Mouse (Mus musculus): ENCODE measurements around the gene Fgfr4. TPM values are rescaled to one million over a fixed set of nuclear protein-coding genes. Genes with fewer than 3 reads are reported as not detected.
A peak's percentile ranks its signal among the peaks of the same experiment; 100 is the strongest.

Fgfr4 gene
- polyA plus RNA-seq, 1 experiment: 0.16 TPM

GRCm38 (mm10) chr13:55124903-55125302 is 27.5 kb upstream of the Fgfr4 start:
- TF ChIP-seq POLR2A (IDR thresholded peaks at IDR 0.05; ENCODE audit: borderline replicate concordance, insufficient read depth, low read length) (no peak), CTCF (IDR thresholded peaks at IDR 0.05; ENCODE audit: borderline replicate concordance, insufficient read depth, low read depth, low read length) (no peak)
- Histone ChIP-seq H3K27me3 (ENCODE audit: control insufficient read depth, insufficient read depth, low read length) (no peaks in the 10 kb centered on the region), H3K27ac (ENCODE audit: insufficient read depth, low read length) (no peak overlapping the region), H3K4me1 (ENCODE audit: control insufficient read depth, insufficient read depth, low read length) (no peaks in the 10 kb centered on the region), H3K4me3 (replicated peaks; ENCODE audit: insufficient read depth, low read depth, low read length) (no peak overlapping the region)
- DNase-seq: no peak
- WGBS: 89% methylated on average over 6 of the region's 6 CpGs

GRCm38 (mm10) chr13:55133448-55133847 is 19.0 kb upstream of the Fgfr4 start, which contains the start of gene Gm17617:
Gene Gm17617, minus strand, starts transcription at chr13:55133548.
- TF ChIP-seq POLR2A (IDR thresholded peaks at IDR 0.05; ENCODE audit: borderline replicate concordance, insufficient read depth, low read length) (no peak), CTCF (IDR thresholded peaks at IDR 0.05; ENCODE audit: borderline replicate concordance, insufficient read depth, low read depth, low read length) (no peak)
- Histone ChIP-seq H3K27me3 (ENCODE audit: control insufficient read depth, insufficient read depth, low read length) (no peaks in the 10 kb centered on the region), H3K27ac (ENCODE audit: insufficient read depth, low read length) (no peak within 1 kb of the TSS), H3K4me1 (ENCODE audit: control insufficient read depth, insufficient read depth, low read length) (no peaks in the 10 kb centered on the region; the same call in 1 of the 2 replicates), H3K4me3 (replicated peaks; ENCODE audit: insufficient read depth, low read depth, low read length) (no peak within 1 kb of the TSS)
- no peak for DNase-seq
- WGBS: 99% methylated on average over 2 of the region's 2 CpGs

GRCm38 (mm10) chr13:55135382-55135781 is 17.1 kb upstream of the Fgfr4 start:
- Histone ChIP-seq H3K27me3 (ENCODE audit: control insufficient read depth, insufficient read depth, low read length) (no peaks in the 10 kb centered on the region), H3K4me1 (ENCODE audit: control insufficient read depth, insufficient read depth, low read length) (no peaks in the 10 kb centered on the region; the same call in 1 of the 2 replicates), H3K27ac (ENCODE audit: insufficient read depth, low read length) (no peak overlapping the region), H3K4me3 (replicated peaks; ENCODE audit: insufficient read depth, low read depth, low read length) (no peak overlapping the region)
- TF ChIP-seq POLR2A (IDR thresholded peaks at IDR 0.05; ENCODE audit: borderline replicate concordance, insufficient read depth, low read length): no peak
- TF ChIP-seq CTCF (IDR thresholded peaks at IDR 0.05; ENCODE audit: borderline replicate concordance, insufficient read depth, low read depth, low read length): peak; percentile 55; the same call in 1 of the 2 replicates
- WGBS: 6% methylated on average over 5 of the region's 5 CpGs
- peak; percentile 16 to 20 for DNase-seq

- Histone ChIP-seq H3K27ac (ENCODE audit: insufficient read depth, low read length) (no peak overlapping the region), H3K4me1 (ENCODE audit: control insufficient read depth, insufficient read depth, low read length) (no peaks in the 10 kb centered on the region), H3K4me3 (replicated peaks; ENCODE audit: insufficient read depth, low read depth, low read length) (no peak overlapping the region), H3K27me3 (ENCODE audit: control insufficient read depth, insufficient read depth, low read length) (no peaks in the 10 kb centered on the region)
- 73% methylated on average over 2 of the region's 2 CpGs for WGBS
- TF ChIP-seq CTCF (IDR thresholded peaks at IDR 0.05; ENCODE audit: borderline replicate concordance, insufficient read depth, low read depth, low read length) (no peak), POLR2A (IDR thresholded peaks at IDR 0.05; ENCODE audit: borderline replicate concordance, insufficient read depth, low read length) (no peak)
- no peak for DNase-seq
Observed at GRCm38 (mm10) chr13:55140271-55140670, 12.2 kb upstream of the Fgfr4 start.

- TF ChIP-seq POLR2A (IDR thresholded peaks at IDR 0.05; ENCODE audit: borderline replicate concordance, insufficient read depth, low read length) (no peak), CTCF (IDR thresholded peaks at IDR 0.05; ENCODE audit: borderline replicate concordance, insufficient read depth, low read depth, low read length) (no peak)
- no peak for DNase-seq
- no peak overlapping the region for H3K27ac ChIP-seq (ENCODE audit: insufficient read depth, low read length)
- no peaks in the 10 kb centered on the region; the same call in 1 of the 2 replicates for H3K27me3 ChIP-seq (ENCODE audit: control insufficient read depth, insufficient read depth, low read length)
- WGBS: 85% methylated on average over 5 of the region's 5 CpGs
- no peaks in the 10 kb centered on the region for H3K4me1 ChIP-seq (ENCODE audit: control insufficient read depth, insufficient read depth, low read length)
- no peak overlapping the region for H3K4me3 ChIP-seq (replicated peaks; ENCODE audit: insufficient read depth, low read depth, low read length)
Observed at GRCm38 (mm10) chr13:55153951-55154350, 1.5 kb downstream of the Fgfr4 start.

- Histone ChIP-seq H3K4me1 (ENCODE audit: control insufficient read depth, insufficient read depth, low read length) (no peaks in the 10 kb centered on the region), H3K27me3 (ENCODE audit: control insufficient read depth, insufficient read depth, low read length) (no peaks in the 10 kb centered on the region), H3K4me3 (replicated peaks; ENCODE audit: insufficient read depth, low read depth, low read length) (no peak overlapping the region), H3K27ac (ENCODE audit: insufficient read depth, low read length) (no peak overlapping the region)
- TF ChIP-seq CTCF (IDR thresholded peaks at IDR 0.05; ENCODE audit: borderline replicate concordance, insufficient read depth, low read depth, low read length) (no peak), POLR2A (IDR thresholded peaks at IDR 0.05; ENCODE audit: borderline replicate concordance, insufficient read depth, low read length) (no peak)
- DNase-seq: no peak
- WGBS: 73% methylated on average over 7 of the region's 7 CpGs
Observed at GRCm38 (mm10) chr13:55162365-55162764, 9.9 kb downstream of the Fgfr4 start.

GRCm38 (mm10) chr13:55163553-55163952 is 11.1 kb downstream of the Fgfr4 start:
- WGBS: 48% methylated on average over 5 of the region's 5 CpGs
- H3K4me3 ChIP-seq (replicated peaks; ENCODE audit: insufficient read depth, low read depth, low read length): no peak overlapping the region
- no peak for TF ChIP-seq CTCF (IDR thresholded peaks at IDR 0.05; ENCODE audit: borderline replicate concordance, insufficient read depth, low read depth, low read length)
- no peak for TF ChIP-seq POLR2A (IDR thresholded peaks at IDR 0.05; ENCODE audit: borderline replicate concordance, insufficient read depth, low read length)
- no peaks in the 10 kb centered on the region for H3K27me3 ChIP-seq (ENCODE audit: control insufficient read depth, insufficient read depth, low read length)
- no peaks in the 10 kb centered on the region for H3K4me1 ChIP-seq (ENCODE audit: control insufficient read depth, insufficient read depth, low read length)
- DNase-seq: no peak
- H3K27ac ChIP-seq (ENCODE audit: insufficient read depth, low read length): no peak overlapping the region

GRCm38 (mm10) chr13:55165831-55166339 is 13.4 kb downstream of the Fgfr4 start:
- TF ChIP-seq CTCF (IDR thresholded peaks at IDR 0.05; ENCODE audit: borderline replicate concordance, insufficient read depth, low read depth, low read length) (no peak), POLR2A (IDR thresholded peaks at IDR 0.05; ENCODE audit: borderline replicate concordance, insufficient read depth, low read length) (no peak)
- DNase-seq: no peak
- no peak overlapping the region for H3K27ac ChIP-seq (ENCODE audit: insufficient read depth, low read length)
- 58% methylated on average over 16 of the region's 16 CpGs for WGBS
- H3K4me3 ChIP-seq (replicated peaks; ENCODE audit: insufficient read depth, low read depth, low read length): no peak overlapping the region
- H3K4me1 ChIP-seq (ENCODE audit: control insufficient read depth, insufficient read depth, low read length): no peaks in the 10 kb centered on the region; the same call in 1 of the 2 replicates
- no peaks in the 10 kb centered on the region for H3K27me3 ChIP-seq (ENCODE audit: control insufficient read depth, insufficient read depth, low read length)

Measured in cerebellum, adult 2 months (tissue).